11 mouse cellular contexts compared by ENCODE assay signal in genomic region chr15:83696681-83697381, GRCm38 (mm10). TPM values are rescaled to one million over a fixed set of nuclear protein-coding genes. Genes with fewer than 3 reads are reported as not detected.
DNase-seq lines count a peak whose midpoint lies in the region; ATAC-seq lines count a peak whose summit lies in the region.
"Had no signal": no experiment of that assay in that cellular context is flagged by ENCODE, and none has a peak within 500 bp of the region (broad histone marks: within the 10 kb centered on the region; RNA-seq: fewer than 3 reads in every experiment).

No protein-coding gene starts in this region.

- H3K36me3 ChIP-seq in heart, embryonic 14.5 days (ENCODE audit: control insufficient read depth, insufficient read depth, low read length): no peaks in the 10 kb centered on the region
- H3K36me3 ChIP-seq in neural tube, embryonic 12.5 days: no peaks in the 10 kb centered on the region
- no peaks in the 10 kb centered on the region for H3K36me3 ChIP-seq in neural tube, embryonic 15.5 days

- DNase-seq in heart, adult 9 months (ENCODE audit: low spot score in 2 of 2): no peak
- DNase-seq in kidney, postnatal 25 days: peak; percentile 62 to 73
- DNase-seq in adrenal gland, adult 2 months: no peak
- DNase-seq in ovary, postnatal 14 days (ENCODE audit: low spot score): no peak
- no peak for DNase-seq in thymus, postnatal 4 days
- DNase-seq: adrenal gland, postnatal 10 days had no signal

- ATAC-seq in heart, embryonic 14.5 days (ENCODE audit: insufficient number of reproducible peaks, insufficient read depth, low FRiP score, low read depth): no peak
- no peak for ATAC-seq in neural tube, embryonic 12.5 days (ENCODE audit: low FRiP score, low read depth)
- no peak for ATAC-seq in neural tube, embryonic 15.5 days (ENCODE audit: low FRiP score)

- no peaks in the 10 kb centered on the region for H3K9me3 ChIP-seq in heart, embryonic 14.5 days (ENCODE audit: control insufficient read depth, low read length)
- no peaks in the 10 kb centered on the region for H3K9me3 ChIP-seq in neural tube, embryonic 12.5 days
- H3K9me3 ChIP-seq in neural tube, embryonic 15.5 days (replicated peaks): no peaks in the 10 kb centered on the region

- peak overlapping the region; percentile 61 to 73; a peak in 3 of 4 replicates for H3K27ac ChIP-seq in heart, embryonic 14.5 days (replicated peaks in 1 of 2; ENCODE audit: control insufficient read depth in 1 of 2, insufficient read depth in 1 of 2, low read depth in 2 of 2, low read length in 2 of 2)
- no peak overlapping the region for H3K27ac ChIP-seq in neural tube, embryonic 12.5 days
- H3K27ac ChIP-seq in neural tube, embryonic 15.5 days (replicated peaks): no peak overlapping the region

- H3K9ac ChIP-seq in heart, embryonic 14.5 days (ENCODE audit: low read length): no peak overlapping the region
- H3K9ac ChIP-seq in neural tube, embryonic 12.5 days: no peak overlapping the region
- no peak overlapping the region for H3K9ac ChIP-seq in neural tube, embryonic 15.5 days (replicated peaks)

- WGBS in heart, embryonic 14.5 days: 48% methylated on average over 14 of the region's 14 CpGs
- 54% methylated on average over 14 of the region's 14 CpGs for WGBS in neural tube, embryonic 12.5 days
- WGBS in neural tube, embryonic 15.5 days: 37% methylated on average over 14 of the region's 14 CpGs

- no peak overlapping the region for H3K4me3 ChIP-seq in heart, embryonic 14.5 days (ENCODE audit: control insufficient read depth in 1 of 2, insufficient read depth in 1 of 2, low read depth in 1 of 2, low read length in 2 of 2)
- H3K4me3 ChIP-seq in neural tube, embryonic 12.5 days: no peak overlapping the region
- no peak overlapping the region for H3K4me3 ChIP-seq in neural tube, embryonic 15.5 days (replicated peaks)
- H3K4me3 ChIP-seq: myocyte had no signal

- peaks cover 32 to 38% of the 10 kb centered on the region in 2 experiments for H3K4me1 ChIP-seq in heart, embryonic 14.5 days (ENCODE audit: control insufficient read depth in 2 of 2, insufficient read depth in 2 of 2, low read length in 2 of 2)
- peaks cover 54% of the 10 kb centered on the region for H3K4me1 ChIP-seq in neural tube, embryonic 12.5 days
- H3K4me1 ChIP-seq in neural tube, embryonic 15.5 days: peaks cover 38% of the 10 kb centered on the region

- 0 out of 2 replicates have a peak overlapping the region, but pooled peaks have one; percentile 18 for H3K4me2 ChIP-seq in heart, embryonic 14.5 days (ENCODE audit: low read length)
- 0 out of 2 replicates have a peak overlapping the region, but pooled peaks have one; percentile 10 for H3K4me2 ChIP-seq in neural tube, embryonic 12.5 days (replicated peaks)
- no peak overlapping the region for H3K4me2 ChIP-seq in neural tube, embryonic 15.5 days

- 0 out of 2 replicates have a peak, but pooled peaks cover 5% of the 10 kb centered on the region for H3K27me3 ChIP-seq in heart, embryonic 14.5 days (ENCODE audit: control insufficient read depth, insufficient read depth, low read length)
- no peaks in the 10 kb centered on the region for H3K27me3 ChIP-seq in neural tube, embryonic 12.5 days (replicated peaks)
- H3K27me3 ChIP-seq in neural tube, embryonic 15.5 days (replicated peaks): no peaks in the 10 kb centered on the region; the same call in 1 of the 2 replicates

RNA-seq across cellular contexts. Expression of gene Scube1, which starts 28.0 kb away (rescaled TPM):
- 6.3 and 7.4 TPM in 2 replicates for polyA plus RNA-seq in heart, embryonic 14.5 days (2014; fragmentation: Nextera tagmentation; extraction: Ambion mirVana)
- polyA plus RNA-seq in neural tube, embryonic 12.5 days (2016; fragmentation: Nextera tagmentation; extraction: Ambion mirVana): 29.7 and 32.4 TPM in 2 replicates
- polyA plus RNA-seq in neural tube, embryonic 15.5 days (2015; fragmentation: Nextera tagmentation; extraction: Ambion mirVana): 9.1 and 10.4 TPM in 2 replicates
- total RNA-seq in adrenal gland, adult 2 months (2021): 1 to 10 TPM; 3.2 to 9.1 TPM
- 10.5 and 15.1 TPM in 2 replicates for polyA plus RNA-seq in adrenal gland, adult 2 months (2012; rRNA removed)
- total RNA-seq: common myeloid progenitor, adult 5-6 weeks had no signal
- polyA plus RNA-seq: myocyte had no signal

Comparison
In these comparisons a context has a peak if more than half of its experiments do, and no peak if none do; other contexts are left out.
1. H3K27ac ChIP-seq: peak in heart, embryonic 14.5 days (2 of 2); none in neural tube, embryonic 12.5 days (single experiment) and neural tube, embryonic 15.5 days (single experiment).
2. DNase-seq: peak in kidney, postnatal 25 days (2 of 2); none in heart, adult 9 months (0 of 2), adrenal gland, adult 2 months (single experiment), ovary, postnatal 14 days (single experiment) and thymus, postnatal 4 days (single experiment).